Mouse (Mus musculus): Measurements from ENCODE around the gene Zfp488.

DNA sequence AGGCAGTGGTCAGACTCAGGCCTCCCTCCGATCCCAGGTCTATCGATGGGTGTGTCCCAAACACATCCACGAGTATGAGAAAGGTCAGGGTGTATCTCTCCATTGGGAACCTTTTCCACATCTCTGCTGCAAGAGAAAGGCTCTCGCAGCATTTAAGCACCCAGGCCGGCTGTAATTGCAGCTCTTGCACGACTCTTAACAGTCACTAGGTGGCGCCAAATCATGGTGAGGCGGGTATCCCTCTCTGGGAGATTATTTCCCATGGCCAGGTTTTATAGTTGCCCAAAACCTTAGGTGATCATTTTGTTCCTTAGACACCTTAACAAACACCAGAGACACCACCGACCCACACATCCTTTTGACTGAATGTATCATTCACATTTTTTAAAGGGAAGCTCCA is 19.2 kb downstream of the Zfp488 start:
- TF ChIP-seq CTCF (IDR thresholded peaks at IDR 0.05; ENCODE audit: low read depth) (peak; percentile 73), EP300 (IDR thresholded peaks at IDR 0.05; ENCODE audit: low read depth) (no peak)
